Mouse (Mus musculus) right cerebral cortex, postnatal 4 days (tissue): ENCODE data around the gene Mip.
A peak's percentile ranks its signal among the peaks of the same experiment; 100 is the strongest.
"Not testable (repeated sequence)": the region's sequence is repeated elsewhere in the genome, so short reads cannot be mapped to it uniquely, and the experiment has no call there.

Experiments used
- DNase-seq: peaks from one replicate; pipeline ENCODE4 v3.0.0-alpha.2; 2022

Mip gene

GRCm38 (mm10) chr10:128250565-128250964 lies 24.9 kb downstream of the Mip start:
- no peak for DNase-seq

GRCm38 (mm10) chr10:128253677-128254255 lies 28.1 kb downstream of the Mip start, which contains the start of gene Apon:
TSS of gene Apon (plus strand) at chr10:128254096.
- no peak for DNase-seq

- DNase-seq = no peak
These were observed 30.3 kb downstream of the Mip start for GRCm38 (mm10) chr10:128255925-128256324.

- DNase-seq = no peak
These were observed 30.7 kb downstream of the Mip start for GRCm38 (mm10) chr10:128256328-128256727.

- no peak for DNase-seq
These were observed 33.3 kb downstream of the Mip start for GRCm38 (mm10) chr10:128258953-128259352.

- no peak for DNase-seq
These were observed 34.3 kb downstream of the Mip start for GRCm38 (mm10) chr10:128259946-128260345.

GRCm38 (mm10) chr10:128260376-128260775 lies 34.7 kb downstream of the Mip start:
- DNase-seq = not testable (repeated sequence)

GRCm38 (mm10) chr10:128262300-128262699 lies 36.7 kb downstream of the Mip start:
- DNase-seq = no peak

- DNase-seq = no peak
These were observed 38.0 kb downstream of the Mip start for GRCm38 (mm10) chr10:128263393-128264310.

- no peak for DNase-seq
These were observed 42.7 kb downstream of the Mip start, which contains the start of gene Apof for GRCm38 (mm10) chr10:128268371-128268770. TSS of gene Apof (plus strand) at chr10:128268671.

GRCm38 (mm10) chr10:128269206-128269910 lies 43.7 kb downstream of the Mip start:
- DNase-seq = no peak

- DNase-seq = peak; percentile 90
These were observed 44.7 kb downstream of the Mip start, which contains the start of gene Stat2 for GRCm38 (mm10) chr10:128270287-128270841. TSS of gene Stat2 (plus strand) at chr10:128270559.

GRCm38 (mm10) chr10:128270866-128271265 lies 45.2 kb downstream of the Mip start:
- no peak for DNase-seq

- DNase-seq = no peak
These were observed 46.2 kb downstream of the Mip start for GRCm38 (mm10) chr10:128271883-128272282.

- DNase-seq = not testable (repeated sequence)
These were observed 47.3 kb downstream of the Mip start for GRCm38 (mm10) chr10:128272819-128273439.

- DNase-seq = not testable (repeated sequence)
These were observed 49.7 kb downstream of the Mip start for GRCm38 (mm10) chr10:128275374-128275773.

- DNase-seq = no peak
These were observed 52.5 kb downstream of the Mip start for GRCm38 (mm10) chr10:128278158-128278557.

GRCm38 (mm10) chr10:128280943-128281342 lies 55.3 kb downstream of the Mip start:
- no peak for DNase-seq
